Mouse (Mus musculus): ENCODE measurements around the gene N6amt1. TPM values are rescaled to one million over a fixed set of nuclear protein-coding genes. Genes with fewer than 3 reads are reported as not detected.

Gene N6amt1
- total and polyA plus RNA-seq, 3 experiments: 10.8 to 23.3 (median 18.2) TPM

DNA sequence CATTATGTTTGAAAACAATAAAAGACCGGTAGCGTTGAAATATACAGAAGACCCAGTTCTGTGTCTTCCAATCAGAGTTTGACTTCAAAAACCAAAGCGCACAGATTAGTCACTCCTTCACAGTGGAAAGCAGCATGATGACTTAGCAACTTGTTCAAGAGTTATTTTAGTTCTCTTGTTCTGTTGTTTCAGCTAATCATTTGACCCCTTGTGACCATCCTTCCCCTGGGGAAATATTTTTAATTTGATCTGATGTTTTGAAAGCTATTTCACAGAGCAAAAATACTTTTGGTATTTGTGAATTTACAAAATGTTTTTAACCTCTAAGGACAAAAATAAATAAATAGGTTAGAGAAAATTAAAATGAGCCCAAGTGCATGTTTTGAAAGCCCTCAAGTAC is 19.2 kb upstream of the N6amt1 start:
- Histone ChIP-seq H3K4me1 (ENCODE audit: control insufficient read depth in 1 of 2, insufficient read depth in 2 of 2) (no peaks in the 10 kb centered on the region; a peak in 1 of 4 replicates), H3K27me3 (replicated peaks) (no peaks in the 10 kb centered on the region), H3K27ac (ENCODE audit: insufficient read depth, low read depth) (no peak overlapping the region), H3K4me2 (ENCODE audit: insufficient read depth, low read depth, poor library complexity, severe bottlenecking) (no peak overlapping the region), H3K79me2 (replicated peaks; ENCODE audit: control insufficient read depth, extremely low read depth, insufficient read depth, poor library complexity, severe bottlenecking) (no peaks in the 10 kb centered on the region), H3K36me3 (replicated peaks in 1 of 2; ENCODE audit: control insufficient read depth in 1 of 2, insufficient read depth in 1 of 2, low read length in 1 of 2) (no peaks in the 10 kb centered on the region), H3K9me3 (replicated peaks; ENCODE audit: low read length) (no peaks in the 10 kb centered on the region), H3K9ac (ENCODE audit: insufficient read depth, low read depth) (no peak overlapping the region), H3K4me3 (replicated peaks in 1 of 3; ENCODE audit: low read depth in 2 of 3, low read length in 2 of 3, poor library complexity in 1 of 3) (no peak overlapping the region)
- no peak for DNase-seq (ENCODE audit: extremely low read depth)
- in situ Hi-C loops (cut with MboI; ENCODE audit: low pct_ligation_motif_present, low pct_unique_long_range_greater_than_20kb, low sequenced_read_pairs) (no loop called here), dilution Hi-C loops (cut with MboI; ENCODE audit: extremely low pct_ligation_motif_present, extremely low pct_unique_long_range_greater_than_20kb, low sequenced_read_pairs) (no loop called here)
- TF ChIP-seq MAFK (IDR thresholded peaks at IDR 0.05; ENCODE audit: insufficient replicate concordance, low read length): 0 out of 2 replicates have a peak, but pooled peaks have one; percentile 14
- no peak for TF ChIP-seq SMC3 (IDR thresholded peaks at IDR 0.05; ENCODE audit: low read depth, low read length)

DNA sequence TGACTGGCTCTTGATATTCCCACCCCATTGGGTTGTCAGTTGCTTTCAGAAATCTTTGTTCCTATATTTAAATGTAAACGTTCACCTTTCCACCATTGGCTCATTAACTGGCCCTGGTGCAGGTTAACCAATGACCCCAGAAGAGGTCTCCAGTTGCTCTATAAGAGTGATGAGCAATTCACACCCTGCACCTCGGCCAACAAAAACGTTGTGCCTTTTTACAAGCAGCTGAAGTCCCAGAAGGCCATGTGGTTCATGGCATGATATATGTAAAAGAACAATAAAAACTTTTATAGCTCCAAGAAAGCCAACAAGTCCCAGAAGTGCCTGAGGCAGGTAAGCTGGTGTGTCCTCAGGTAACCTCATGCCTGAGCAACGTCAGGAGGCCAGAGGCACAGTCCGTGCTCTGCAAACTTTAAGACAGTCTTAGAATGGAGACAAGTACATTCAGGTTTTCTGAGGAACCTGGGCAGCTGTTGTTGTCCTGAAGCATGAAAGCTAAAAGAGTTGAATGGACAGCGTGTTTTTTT is 12.9 kb upstream of the N6amt1 start:
- Histone ChIP-seq H3K4me3 (replicated peaks in 1 of 3; ENCODE audit: low read depth in 2 of 3, low read length in 2 of 3, poor library complexity in 1 of 3) (no peak overlapping the region), H3K9me3 (replicated peaks; ENCODE audit: low read length) (no peaks in the 10 kb centered on the region), H3K79me2 (replicated peaks; ENCODE audit: control insufficient read depth, extremely low read depth, insufficient read depth, poor library complexity, severe bottlenecking) (no peaks in the 10 kb centered on the region), H3K27ac (ENCODE audit: insufficient read depth, low read depth) (no peak overlapping the region), H3K27me3 (replicated peaks) (no peaks in the 10 kb centered on the region), H3K4me2 (ENCODE audit: insufficient read depth, low read depth, poor library complexity, severe bottlenecking) (no peak overlapping the region), H3K36me3 (replicated peaks in 1 of 2; ENCODE audit: control insufficient read depth in 1 of 2, insufficient read depth in 1 of 2, low read length in 1 of 2) (no peaks in the 10 kb centered on the region), H3K9ac (ENCODE audit: insufficient read depth, low read depth) (no peak overlapping the region), H3K4me1 (ENCODE audit: control insufficient read depth in 1 of 2, insufficient read depth in 2 of 2) (no peaks in the 10 kb centered on the region)
- dilution Hi-C loops (cut with MboI; ENCODE audit: extremely low pct_ligation_motif_present, extremely low pct_unique_long_range_greater_than_20kb, low sequenced_read_pairs) (no loop called here), in situ Hi-C loops (cut with MboI; ENCODE audit: low pct_ligation_motif_present, low pct_unique_long_range_greater_than_20kb, low sequenced_read_pairs) (no loop called here)
- DNase-seq (ENCODE audit: extremely low read depth): no peak
- TF ChIP-seq KAT2A (IDR thresholded peaks at IDR 0.05; ENCODE audit: insufficient replicate concordance, low read length) (no peak), UBTF (IDR thresholded peaks at IDR 0.05; ENCODE audit: low read depth, low read length) (no peak), E2F4 (IDR thresholded peaks at IDR 0.05; ENCODE audit: insufficient replicate concordance, low read depth, low read length) (no peak), PAX5 (IDR thresholded peaks at IDR 0.05; ENCODE audit: low read length) (no peak), NRF1 (IDR thresholded peaks at IDR 0.05; ENCODE audit: low read depth, low read length) (no peak), USF1 (IDR thresholded peaks at IDR 0.05; ENCODE audit: low read depth, low read length) (no peak), EP300 (IDR thresholded peaks at IDR 0.05; ENCODE audit: low read length) (no peak), USF2 (conservative IDR thresholded peaks at IDR 0.05; ENCODE audit: low read depth, low read length) (no peak), ZKSCAN1 (IDR thresholded peaks at IDR 0.05; ENCODE audit: borderline replicate concordance, low read depth, low read length) (no peak), ZMIZ1 (IDR thresholded peaks at IDR 0.05; ENCODE audit: low read depth, low read length) (no peak), MAZ (IDR thresholded peaks at IDR 0.05; ENCODE audit: low read depth, low read length) (no peak), TBP (conservative IDR thresholded peaks at IDR 0.05; ENCODE audit: low read depth, low read length) (no peak), POLR2A (IDR thresholded peaks at IDR 0.05; ENCODE audit: low read depth, low read length) (no peak), CHD2 (IDR thresholded peaks at IDR 0.05; ENCODE audit: low read length) (no peak)
